Mouse (Mus musculus): Measurements from ENCODE around the gene Gm38431.

DNA sequence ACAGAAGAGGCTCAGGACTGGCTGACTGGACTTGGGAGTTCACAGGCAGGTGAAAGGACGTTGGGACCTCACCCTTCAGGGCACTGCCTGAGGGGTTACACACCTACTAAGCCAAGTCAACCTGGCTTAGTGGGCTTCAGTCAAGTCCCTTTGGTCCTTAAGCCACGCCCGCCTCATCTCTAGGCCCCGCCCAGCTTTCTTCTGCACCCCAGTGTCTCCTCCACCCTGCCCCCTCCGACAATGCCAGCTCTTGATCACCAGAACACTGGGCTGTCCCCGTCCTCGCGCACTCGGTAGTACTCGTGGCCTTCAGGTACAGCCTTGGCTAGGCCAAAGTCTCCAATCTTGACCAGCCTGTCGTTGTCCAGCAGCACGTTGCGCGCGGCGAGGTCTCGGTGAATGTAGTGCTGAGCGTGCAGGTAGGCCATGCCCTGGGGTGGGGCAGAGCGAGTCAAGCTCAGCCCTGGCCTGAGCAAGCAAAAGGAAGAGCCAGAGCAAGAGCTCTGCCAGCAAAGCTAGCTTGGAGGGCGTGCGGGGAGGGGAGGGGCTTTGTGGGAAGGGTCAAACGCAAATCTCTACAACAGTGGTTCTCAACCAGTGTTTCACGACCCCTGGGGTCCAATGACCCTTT, 15.9 kb upstream of the Gm38431 start:
- no peak for TF ChIP-seq CTCF (IDR thresholded peaks at IDR 0.05)
- TF ChIP-seq POLR2A (IDR thresholded peaks at IDR 0.05; ENCODE audit: insufficient read depth, low read depth, low read length) = no peak
